Mouse (Mus musculus): ENCODE measurements around the gene Spink4. TPM values are rescaled to one million over a fixed set of nuclear protein-coding genes. Genes with fewer than 3 reads are reported as not detected.
A peak's percentile ranks its signal among the peaks of the same experiment; 100 is the strongest.

Gene Spink4
- polyA plus RNA-seq, 1 experiment from 2014 or later = 0.77 TPM

DNA sequence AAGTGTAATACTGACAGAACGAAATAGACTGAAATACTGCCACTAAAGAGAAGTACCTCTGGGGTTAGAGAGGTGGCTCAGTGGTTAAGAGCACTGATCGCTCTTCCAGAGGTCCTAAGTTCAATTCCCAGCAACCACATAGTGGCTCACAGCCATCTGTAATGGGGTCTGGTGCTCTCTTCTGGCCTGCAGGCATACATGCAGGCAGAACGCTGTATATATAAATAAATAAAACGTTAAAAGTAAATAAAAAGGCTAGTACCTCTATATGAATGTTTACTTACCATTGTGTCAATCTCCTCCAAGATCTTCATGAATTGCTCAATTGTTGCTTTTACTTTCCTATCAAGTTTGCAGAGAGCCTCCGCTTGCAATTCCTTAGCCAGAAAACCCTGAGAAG lies 18.9 kb downstream of the Spink4 start:
- Histone ChIP-seq H3K27ac (ENCODE audit: low read length) (no peak overlapping the region), H3K27me3 (ENCODE audit: control insufficient read depth, insufficient read depth, low read depth, low read length) (no peaks in the 10 kb centered on the region), H3K4me3 (ENCODE audit: low read length) (no peak overlapping the region), H3K9ac (ENCODE audit: low read length) (no peak overlapping the region), H3K4me2 (ENCODE audit: low read depth, low read length) (no peak overlapping the region), H3K36me3 (ENCODE audit: control insufficient read depth, insufficient read depth, low read length) (peaks cover 71% of the 10 kb centered on the region), H3K4me1 (replicated peaks; ENCODE audit: control insufficient read depth, insufficient read depth, low read length) (no peaks in the 10 kb centered on the region), H3K9me3 (ENCODE audit: control insufficient read depth, low read length) (peaks cover 8% of the 10 kb centered on the region)
- 86% methylated on average over 5 of the region's 5 CpGs for WGBS
- ATAC-seq (ENCODE audit: low read depth) = no peak

GRCm38 (mm10) chr4:40943651-40944050 lies 23.8 kb downstream of the Spink4 start:
- WGBS = 95% methylated on average over 5 of the region's 5 CpGs
- H3K36me3 ChIP-seq (ENCODE audit: control insufficient read depth, insufficient read depth, low read length) = peaks cover 56% of the 10 kb centered on the region
- no peak for ATAC-seq (ENCODE audit: low read depth)
- no peak overlapping the region for H3K4me3 ChIP-seq (ENCODE audit: low read length)
- H3K9me3 ChIP-seq (ENCODE audit: control insufficient read depth, low read length) = peaks cover 8% of the 10 kb centered on the region
- H3K9ac ChIP-seq (ENCODE audit: low read length) = no peak overlapping the region
- no peak overlapping the region for H3K4me2 ChIP-seq (ENCODE audit: low read depth, low read length)
- H3K27ac ChIP-seq (ENCODE audit: low read length) = no peak overlapping the region
- H3K27me3 ChIP-seq (ENCODE audit: control insufficient read depth, insufficient read depth, low read depth, low read length) = no peaks in the 10 kb centered on the region
- peaks cover 8% of the 10 kb centered on the region for H3K4me1 ChIP-seq (replicated peaks; ENCODE audit: control insufficient read depth, insufficient read depth, low read length)

- no peaks in the 10 kb centered on the region for H3K27me3 ChIP-seq (ENCODE audit: control insufficient read depth, insufficient read depth, low read depth, low read length)
- peak overlapping the region; percentile 81 for H3K4me2 ChIP-seq (ENCODE audit: low read depth, low read length)
- no peak overlapping the region for H3K27ac ChIP-seq (ENCODE audit: low read length)
- H3K36me3 ChIP-seq (ENCODE audit: control insufficient read depth, insufficient read depth, low read length) = peaks cover 42% of the 10 kb centered on the region
- peak overlapping the region; percentile 96 for H3K4me3 ChIP-seq (ENCODE audit: low read length)
- no peak for ATAC-seq (ENCODE audit: low read depth)
- peak overlapping the region; percentile 97 for H3K9ac ChIP-seq (ENCODE audit: low read length)
- no peaks in the 10 kb centered on the region for H3K9me3 ChIP-seq (ENCODE audit: control insufficient read depth, low read length)
- H3K4me1 ChIP-seq (replicated peaks; ENCODE audit: control insufficient read depth, insufficient read depth, low read length) = peaks cover 12% of the 10 kb centered on the region
- WGBS = 74% methylated on average over 7 of the region's 7 CpGs
Observed at GRCm38 (mm10) chr4:40946516-40947121, 26.8 kb downstream of the Spink4 start.

DNA sequence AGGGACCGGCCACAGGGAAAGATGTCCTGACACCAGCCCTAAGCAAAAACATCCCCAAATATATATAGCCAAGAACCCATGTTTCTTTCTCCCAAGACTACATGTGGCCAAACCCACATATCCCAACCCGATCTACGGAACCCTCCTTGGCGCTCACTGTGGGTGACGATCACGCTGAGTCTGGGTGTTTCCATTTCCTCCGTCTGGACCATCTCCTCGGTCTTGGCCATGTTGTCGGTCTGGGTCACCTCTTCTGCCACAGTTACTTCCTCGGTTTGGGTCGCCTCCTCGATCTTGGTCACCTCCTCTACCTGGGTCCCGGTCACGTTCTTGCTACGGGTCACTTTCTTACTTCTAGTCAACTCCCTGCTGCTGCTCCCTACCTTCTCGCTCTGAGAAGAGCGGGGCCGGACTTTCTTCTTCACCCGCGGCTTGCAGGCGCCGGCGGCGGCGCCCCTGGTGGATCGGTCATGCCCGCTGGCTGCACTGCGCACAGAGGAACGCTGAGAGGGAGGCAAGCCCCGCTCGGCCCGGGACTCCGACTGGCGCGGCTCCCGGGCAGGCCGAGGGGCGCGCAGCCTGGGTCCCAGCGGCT lies 27.8 kb downstream of the Spink4 start:
- H3K36me3 ChIP-seq (ENCODE audit: control insufficient read depth, insufficient read depth, low read length) = peaks cover 37% of the 10 kb centered on the region; the same call in 1 of the 2 replicates
- peak; percentile 17 for ATAC-seq (ENCODE audit: low read depth)

DNA sequence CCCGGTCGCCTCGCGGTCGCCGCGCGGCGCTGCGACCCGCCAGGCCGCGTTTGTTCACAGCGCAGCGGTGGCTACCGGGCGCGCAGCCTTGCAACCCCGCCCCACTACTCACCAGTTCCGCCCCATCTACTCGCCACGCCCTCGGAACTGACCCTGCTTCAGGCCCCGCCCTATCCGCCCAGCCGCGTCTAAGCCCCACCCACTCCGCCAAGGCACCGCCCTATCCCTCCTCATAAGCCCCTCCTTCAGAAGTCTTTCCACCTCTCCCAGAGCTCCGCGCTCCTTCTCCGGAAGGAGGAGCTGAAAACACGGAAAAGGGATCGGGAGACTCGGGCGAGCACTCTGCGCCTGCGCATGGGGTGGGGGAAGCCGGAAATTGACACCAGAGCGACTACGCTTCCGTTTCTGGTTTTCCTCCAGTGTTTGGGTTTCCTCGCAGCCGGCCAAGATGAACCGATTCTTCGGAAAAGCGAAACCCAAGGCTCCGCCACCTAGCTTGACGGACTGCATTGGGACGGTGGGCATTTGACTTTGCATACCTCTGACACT lies 28.4 kb downstream of the Spink4 start, which contains the start of the genes Bag1 and Chmp5:
Gene Bag1, minus strand, starts transcription at position 135 of the 549 bp plus-strand sequence.
Gene Chmp5, plus strand, starts transcription at position 248 of the 549 bp plus-strand sequence.
- H3K36me3 ChIP-seq (ENCODE audit: control insufficient read depth, insufficient read depth, low read length) = peaks cover 36% of the 10 kb centered on the region
- ATAC-seq (ENCODE audit: low read depth) = peak; percentile 99

More for the DNA sequence above, 27.8 kb downstream of the Spink4 start:
- H3K9ac ChIP-seq (ENCODE audit: low read length) = peak overlapping the region; percentile 97
- no peaks in the 10 kb centered on the region for H3K9me3 ChIP-seq (ENCODE audit: control insufficient read depth, low read length)
- peak overlapping the region; percentile 81 for H3K4me2 ChIP-seq (ENCODE audit: low read depth, low read length)
- peak overlapping the region; percentile 93 for H3K27ac ChIP-seq (ENCODE audit: low read length)
- H3K4me3 ChIP-seq (ENCODE audit: low read length) = peak overlapping the region; percentile 96
- H3K27me3 ChIP-seq (ENCODE audit: control insufficient read depth, insufficient read depth, low read depth, low read length) = no peaks in the 10 kb centered on the region
- WGBS = under 1% methylated on average over 38 of the region's 40 CpGs
- peaks cover 12% of the 10 kb centered on the region for H3K4me1 ChIP-seq (replicated peaks; ENCODE audit: control insufficient read depth, insufficient read depth, low read length)

GRCm38 (mm10) chr4:40953521-40953920 lies 33.7 kb downstream of the Spink4 start:
- Histone ChIP-seq H3K36me3 (ENCODE audit: control insufficient read depth, insufficient read depth, low read length) (peaks cover 42% of the 10 kb centered on the region), H3K4me3 (ENCODE audit: low read length) (no peak overlapping the region), H3K9ac (ENCODE audit: low read length) (no peak overlapping the region), H3K4me2 (ENCODE audit: low read depth, low read length) (no peak overlapping the region), H3K27me3 (ENCODE audit: control insufficient read depth, insufficient read depth, low read depth, low read length) (no peaks in the 10 kb centered on the region), H3K27ac (ENCODE audit: low read length) (no peak overlapping the region), H3K4me1 (replicated peaks; ENCODE audit: control insufficient read depth, insufficient read depth, low read length) (peaks cover 4% of the 10 kb centered on the region), H3K9me3 (ENCODE audit: control insufficient read depth, low read length) (no peaks in the 10 kb centered on the region)
- 91% methylated on average over 1 of the region's 1 CpGs for WGBS
- no peak for ATAC-seq (ENCODE audit: low read depth)

More for the DNA sequence above, 28.4 kb downstream of the Spink4 start, which contains the start of the genes Bag1 and Chmp5:
- Histone ChIP-seq H3K27ac (ENCODE audit: low read length) (peak within 1 kb of the TSS; percentile 93), H3K4me3 (ENCODE audit: low read length) (peak within 1 kb of the TSS; percentile 96), H3K4me2 (ENCODE audit: low read depth, low read length) (peak within 1 kb of the TSS; percentile 89), H3K27me3 (ENCODE audit: control insufficient read depth, insufficient read depth, low read depth, low read length) (no peaks in the 10 kb centered on the region), H3K9me3 (ENCODE audit: control insufficient read depth, low read length) (no peaks in the 10 kb centered on the region), H3K4me1 (replicated peaks; ENCODE audit: control insufficient read depth, insufficient read depth, low read length) (peaks cover 12% of the 10 kb centered on the region), H3K9ac (ENCODE audit: low read length) (peak within 1 kb of the TSS; percentile 97)
- WGBS = under 1% methylated on average over 42 of the region's 50 CpGs

- Histone ChIP-seq H3K36me3 (ENCODE audit: control insufficient read depth, insufficient read depth, low read length) (peaks cover 48% of the 10 kb centered on the region), H3K4me3 (ENCODE audit: low read length) (no peak overlapping the region), H3K27ac (ENCODE audit: low read length) (no peak overlapping the region), H3K4me1 (replicated peaks; ENCODE audit: control insufficient read depth, insufficient read depth, low read length) (no peaks in the 10 kb centered on the region), H3K4me2 (ENCODE audit: low read depth, low read length) (no peak overlapping the region), H3K9ac (ENCODE audit: low read length) (no peak overlapping the region), H3K9me3 (ENCODE audit: control insufficient read depth, low read length) (no peaks in the 10 kb centered on the region), H3K27me3 (ENCODE audit: control insufficient read depth, insufficient read depth, low read depth, low read length) (no peaks in the 10 kb centered on the region)
- ATAC-seq (ENCODE audit: low read depth) = no peak
- WGBS = 64% methylated on average over 6 of the region's 6 CpGs
Observed at GRCm38 (mm10) chr4:40955942-40956341, 36.1 kb downstream of the Spink4 start.

- H3K27ac ChIP-seq (ENCODE audit: low read length) = no peak overlapping the region
- no peak overlapping the region for H3K4me3 ChIP-seq (ENCODE audit: low read length)
- no peak overlapping the region for H3K4me2 ChIP-seq (ENCODE audit: low read depth, low read length)
- no peak overlapping the region for H3K9ac ChIP-seq (ENCODE audit: low read length)
- WGBS = 92% methylated on average over 3 of the region's 3 CpGs
- H3K4me1 ChIP-seq (replicated peaks; ENCODE audit: control insufficient read depth, insufficient read depth, low read length) = no peaks in the 10 kb centered on the region
- ATAC-seq (ENCODE audit: low read depth) = no peak
- no peaks in the 10 kb centered on the region for H3K9me3 ChIP-seq (ENCODE audit: control insufficient read depth, low read length)
- H3K36me3 ChIP-seq (ENCODE audit: control insufficient read depth, insufficient read depth, low read length) = peaks cover 39% of the 10 kb centered on the region
- no peaks in the 10 kb centered on the region for H3K27me3 ChIP-seq (ENCODE audit: control insufficient read depth, insufficient read depth, low read depth, low read length)
Observed at GRCm38 (mm10) chr4:40963536-40963935, 43.7 kb downstream of the Spink4 start.

- Histone ChIP-seq H3K36me3 (ENCODE audit: control insufficient read depth, insufficient read depth, low read length) (peaks cover 9% of the 10 kb centered on the region; the same call in 1 of the 2 replicates), H3K4me3 (ENCODE audit: low read length) (no peak overlapping the region), H3K27me3 (ENCODE audit: control insufficient read depth, insufficient read depth, low read depth, low read length) (no peaks in the 10 kb centered on the region), H3K9ac (ENCODE audit: low read length) (no peak overlapping the region), H3K4me2 (ENCODE audit: low read depth, low read length) (no peak overlapping the region), H3K9me3 (ENCODE audit: control insufficient read depth, low read length) (no peaks in the 10 kb centered on the region), H3K4me1 (replicated peaks; ENCODE audit: control insufficient read depth, insufficient read depth, low read length) (peaks cover 7% of the 10 kb centered on the region; the same call in 1 of the 2 replicates), H3K27ac (ENCODE audit: low read length) (no peak overlapping the region)
- ATAC-seq (ENCODE audit: low read depth) = no peak
- WGBS = 58% methylated on average over 4 of the region's 4 CpGs
Observed at GRCm38 (mm10) chr4:40969161-40969560, 49.3 kb downstream of the Spink4 start.
